Mouse (Mus musculus) heart, adult 2 months (tissue): ENCODE data around the gene Tiam2.

Source experiments
- EP300 ChIP-seq: fragments of 200-500 bp; IDR thresholded peaks from 2 replicates; pipeline ENCODE4 v1.6.1; 2011; ENCODE audit warnings: low read depth, low read length, control low read depth; ENCODE audit not compliant: insufficient read depth
- POLR2A ChIP-seq: fragments of 200-500 bp; IDR thresholded peaks from 2 replicates; pipeline ENCODE4 v1.6.1; 2011; ENCODE audit warnings: mild to moderate bottlenecking, low read depth, low read length, control low read depth; ENCODE audit not compliant: insufficient read depth

DNA sequence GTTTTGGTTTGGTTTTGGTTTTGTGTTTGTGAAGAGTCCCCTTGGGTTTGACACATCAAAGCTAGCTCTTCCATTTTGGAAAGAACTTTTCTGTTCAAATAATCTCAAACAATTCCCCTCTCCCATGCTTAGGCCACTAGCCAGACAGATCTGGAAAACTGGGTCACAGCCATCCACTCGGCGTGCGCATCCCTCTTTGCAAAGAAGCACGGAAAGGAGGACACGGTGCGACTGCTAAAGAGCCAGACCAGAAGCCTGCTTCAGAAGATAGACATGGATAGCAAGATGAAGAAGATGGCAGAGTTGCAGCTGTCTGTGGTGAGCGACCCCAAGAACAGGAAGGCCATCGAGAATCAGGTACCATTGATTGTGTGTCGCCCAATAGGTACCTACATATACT is 102.3 kb downstream of the Tiam2 start:
- TF ChIP-seq POLR2A (no peak), EP300 (no peak)
